Mouse (Mus musculus) lung, postnatal 10 days (tissue): ENCODE results near the gene Izumo1.
"Not testable (repeated sequence)": the region's sequence is repeated elsewhere in the genome, so short reads cannot be mapped to it uniquely, and the experiment has no call there.

Experiments
- DNase-seq: peaks from one replicate; pipeline ENCODE4 v3.0.0; 2021

Izumo1 gene

GRCm38 (mm10) chr7:45643441-45644178, 22.0 kb downstream of the Izumo1 start:
- peak; percentile 97 for DNase-seq

DNA sequence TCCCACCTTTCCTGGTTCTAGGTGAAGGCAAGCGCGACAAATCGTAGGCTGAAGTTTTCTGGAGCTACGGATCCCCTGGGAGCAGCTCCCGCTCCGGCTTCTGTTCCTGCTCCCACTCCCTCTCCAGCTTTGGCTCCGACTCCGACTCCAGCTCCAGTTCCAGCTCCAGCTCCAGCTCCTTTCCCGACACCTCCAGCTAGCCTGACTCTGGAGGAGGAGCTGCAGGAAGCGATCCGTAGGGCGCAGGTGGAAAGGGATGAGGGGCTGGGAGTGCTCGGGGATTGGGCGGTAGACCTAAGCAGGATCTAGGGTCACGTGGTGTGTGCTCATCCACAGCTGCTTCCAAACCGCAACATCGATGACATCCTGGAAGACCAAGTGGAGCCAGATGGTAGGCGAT, 22.6 kb downstream of the Izumo1 start:
- peak; percentile 72 for DNase-seq

DNA sequence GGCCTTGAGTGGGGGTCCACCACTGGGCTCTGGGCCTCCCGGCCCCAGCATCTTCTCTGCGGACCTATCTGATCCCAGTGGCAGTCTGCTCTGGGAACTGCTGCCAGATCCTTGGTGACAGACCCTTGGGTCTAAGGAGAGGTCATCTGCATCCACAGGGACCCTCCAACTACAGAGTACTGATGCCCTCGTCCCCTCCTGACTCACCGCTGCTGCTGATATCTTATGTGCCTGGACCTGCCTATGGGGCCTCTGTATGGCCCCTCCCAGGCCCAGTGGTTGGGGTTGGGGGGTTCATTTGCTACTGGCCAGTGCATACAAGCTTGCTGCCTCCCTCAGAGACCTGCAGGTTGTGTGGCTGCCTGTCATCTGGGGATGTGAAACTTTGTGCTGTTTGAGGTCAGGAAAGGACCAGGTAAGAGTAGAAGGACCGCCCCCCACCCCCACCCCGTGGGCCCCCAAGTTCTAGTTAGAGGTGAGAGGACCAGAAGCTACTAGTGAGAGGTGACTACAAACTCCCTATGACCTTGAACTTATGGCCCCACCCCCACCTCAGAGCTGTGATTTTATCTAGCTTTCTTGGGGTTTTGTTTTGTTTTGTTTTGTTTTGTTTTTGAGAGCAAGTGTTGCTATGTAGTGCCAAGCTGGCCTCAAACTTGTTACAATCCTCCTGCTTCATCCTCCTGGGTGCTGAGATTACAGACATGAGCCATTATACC, 23.4 kb downstream of the Izumo1 start:
- DNase-seq = no peak

DNA sequence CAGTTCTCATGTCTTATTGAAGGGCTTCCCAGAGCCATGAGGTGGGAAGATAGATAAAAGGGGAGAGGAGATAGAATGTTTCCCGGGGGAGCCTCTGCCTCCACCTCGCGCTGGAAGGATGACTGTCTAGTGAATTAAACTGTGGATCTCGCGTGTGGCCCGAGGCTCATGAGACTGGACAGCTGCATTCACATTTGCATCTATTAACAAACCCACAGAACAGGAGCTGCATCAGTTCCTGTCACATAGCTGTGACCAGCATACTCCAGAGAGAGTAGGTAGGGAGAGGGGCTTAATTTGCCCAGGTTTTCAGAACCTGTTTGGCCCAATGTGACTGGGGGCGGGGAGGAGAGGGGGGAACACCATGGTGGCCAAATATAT, 24.0 kb downstream of the Izumo1 start:
- DNase-seq = no peak

DNA sequence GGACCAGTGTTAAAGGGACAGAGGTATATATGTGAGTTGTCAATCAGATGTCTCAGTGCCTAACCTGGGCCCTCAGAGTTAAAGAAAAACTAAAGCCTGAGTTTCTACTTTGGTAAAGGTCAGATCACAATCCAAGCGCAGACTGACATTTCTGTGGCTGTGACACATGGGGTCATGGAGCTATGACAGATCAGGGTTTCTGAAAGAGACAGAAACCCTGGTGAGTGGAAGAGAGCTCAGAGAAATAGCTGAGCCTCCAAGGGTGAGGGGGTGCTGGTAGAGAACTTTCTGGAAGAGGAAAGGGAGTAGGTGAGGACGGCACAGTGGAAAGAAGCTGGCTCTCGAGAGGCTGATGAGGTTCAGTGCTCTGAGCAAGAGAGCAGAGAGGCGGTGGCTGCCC, 25.1 kb downstream of the Izumo1 start:
- no peak for DNase-seq

- no peak for DNase-seq
Observed at GRCm38 (mm10) chr7:45649351-45649750, 27.7 kb downstream of the Izumo1 start.

DNA sequence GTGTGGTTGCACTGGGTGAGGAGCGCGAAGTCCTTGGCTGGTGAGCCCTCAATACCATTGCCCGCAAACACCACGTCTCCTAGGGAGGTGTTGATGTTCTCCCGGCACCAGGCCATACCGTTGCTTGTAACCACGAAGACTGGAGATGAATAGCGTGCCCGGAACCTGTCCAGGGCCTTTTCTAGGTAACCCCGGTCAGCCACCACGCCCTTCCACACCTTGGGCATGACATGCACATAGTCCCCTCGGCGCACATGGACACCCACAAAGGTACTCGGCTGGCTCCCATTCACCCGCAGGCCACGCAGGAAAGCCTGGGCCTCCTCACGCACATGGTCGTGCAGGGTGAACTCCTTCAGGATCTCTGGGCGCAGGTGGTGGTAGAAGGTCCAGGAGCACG, 28.9 kb downstream of the Izumo1 start:
- not testable (repeated sequence) for DNase-seq

GRCm38 (mm10) chr7:45654424-45655047, 32.9 kb downstream of the Izumo1 start:
- peak; percentile 27 for DNase-seq

DNA sequence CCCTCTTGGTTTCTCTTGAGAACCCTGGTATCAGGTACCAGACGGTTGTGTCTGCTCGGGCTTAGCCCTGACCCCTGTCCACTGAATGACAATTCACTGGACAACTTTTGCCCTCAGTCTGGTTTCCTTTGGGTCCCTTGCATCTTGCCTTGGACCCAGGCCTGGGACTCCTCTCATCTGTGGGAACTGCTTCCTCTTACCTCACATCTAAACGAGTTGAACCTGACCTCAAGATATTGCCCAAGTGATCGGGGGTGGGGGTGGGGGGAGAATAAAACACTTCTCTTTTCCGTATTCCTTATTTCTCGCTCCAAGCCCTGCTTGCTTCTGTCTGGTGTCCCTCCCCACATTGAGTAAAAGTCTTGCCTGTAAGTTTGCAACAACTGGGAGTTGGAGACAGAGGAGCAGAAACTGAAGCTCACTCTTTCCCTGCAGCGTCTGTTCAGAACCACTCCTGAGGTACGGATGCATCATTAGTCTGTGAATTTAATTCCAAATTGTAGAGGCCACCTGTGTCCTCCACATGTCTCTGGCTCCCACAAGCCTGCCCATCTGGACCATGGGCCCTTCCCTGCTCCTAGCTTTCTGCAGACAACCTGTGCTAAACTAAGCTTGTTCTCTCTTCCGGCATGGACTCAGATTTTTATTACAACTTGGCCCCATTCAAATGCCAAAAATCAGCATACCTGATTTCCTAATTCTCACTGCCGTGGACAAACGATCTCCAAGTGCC, 39.3 kb downstream of the Izumo1 start:
- DNase-seq = no peak

- DNase-seq = not testable (repeated sequence)
Observed at GRCm38 (mm10) chr7:45661702-45662101, 40.1 kb downstream of the Izumo1 start.

DNA sequence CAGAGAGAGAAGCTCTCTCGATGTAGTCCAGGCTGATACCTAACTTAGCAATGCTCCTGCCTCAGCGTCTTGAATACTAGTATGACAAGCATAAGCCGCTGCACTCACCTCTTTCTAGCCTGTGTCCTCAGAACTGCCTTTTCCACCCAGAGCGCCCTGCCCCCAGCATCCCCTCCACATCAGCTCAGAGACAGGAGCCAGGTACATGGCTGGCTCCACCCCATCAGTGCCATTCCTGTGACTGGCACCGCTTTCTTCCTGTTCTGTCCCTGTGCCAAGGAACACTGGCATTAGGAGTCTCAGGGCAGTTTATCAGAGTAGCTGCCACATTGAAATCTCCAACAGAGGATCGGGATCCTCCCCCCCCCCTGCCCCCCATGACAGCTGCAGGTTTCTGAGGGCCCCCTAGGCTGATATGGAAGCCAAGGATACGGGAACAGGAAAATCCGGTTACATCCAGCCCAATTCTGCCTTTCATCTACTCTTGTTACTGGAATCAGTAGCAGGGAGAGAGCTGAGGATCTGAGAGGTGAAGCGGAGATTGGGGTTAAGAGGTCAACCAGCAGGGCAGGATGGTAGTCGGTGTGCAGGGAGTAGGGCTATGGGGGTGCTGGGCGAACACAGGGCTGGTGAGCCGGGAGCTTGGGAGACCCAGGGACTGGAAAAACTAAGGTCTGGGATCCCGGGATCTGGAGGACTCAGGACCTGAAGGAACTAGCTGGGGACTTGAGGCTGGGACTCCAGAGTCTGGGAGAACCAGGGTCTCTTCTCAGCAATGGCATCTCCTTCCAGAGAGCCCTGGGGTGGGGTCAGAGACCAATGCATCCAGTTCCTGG, 43.9 kb downstream of the Izumo1 start:
- DNase-seq = no peak

- no peak for DNase-seq
Observed at GRCm38 (mm10) chr7:45666161-45666560, 44.5 kb downstream of the Izumo1 start, which contains the start of gene Fut2. Fut2 (minus strand) TSS chr7:45666394.

DNA sequence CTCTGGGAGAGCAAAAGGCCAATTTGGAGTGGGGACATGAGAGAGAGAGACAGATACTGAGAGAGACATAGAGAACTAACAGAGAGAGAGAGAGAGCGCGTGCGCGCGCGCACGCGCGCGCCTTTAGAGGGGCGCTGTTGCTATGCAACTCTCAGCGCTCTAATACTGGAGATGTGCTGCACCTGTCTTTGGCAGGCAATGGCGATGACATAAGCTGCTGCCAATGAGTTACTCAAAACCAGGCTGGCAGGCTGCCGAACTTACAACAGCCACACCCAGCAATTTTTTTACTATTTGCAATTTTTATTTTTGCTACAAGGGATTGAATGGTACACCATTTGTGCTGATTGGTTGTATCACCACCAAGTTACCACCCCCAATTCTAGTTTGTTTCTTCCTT, 46.1 kb downstream of the Izumo1 start:
- no peak for DNase-seq

DNA sequence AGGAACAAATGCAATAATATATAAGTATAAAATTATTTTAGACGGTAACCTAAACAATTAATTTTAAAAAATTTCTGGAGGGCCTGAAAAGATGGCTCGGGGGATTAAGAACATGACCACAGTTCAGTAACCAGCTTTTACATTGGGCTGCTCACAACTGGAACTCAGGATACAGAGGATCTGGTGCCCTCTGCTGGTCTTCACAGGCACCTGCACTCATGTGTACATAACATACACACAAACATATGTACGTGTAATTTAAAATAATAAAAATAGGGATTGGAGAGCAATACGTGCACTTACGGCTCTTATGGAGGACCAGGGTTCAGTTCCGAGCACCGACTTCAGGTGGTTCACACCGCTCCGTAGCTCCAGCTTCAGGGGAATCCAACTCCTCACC, 47.3 kb downstream of the Izumo1 start:
- DNase-seq = no peak

DNA sequence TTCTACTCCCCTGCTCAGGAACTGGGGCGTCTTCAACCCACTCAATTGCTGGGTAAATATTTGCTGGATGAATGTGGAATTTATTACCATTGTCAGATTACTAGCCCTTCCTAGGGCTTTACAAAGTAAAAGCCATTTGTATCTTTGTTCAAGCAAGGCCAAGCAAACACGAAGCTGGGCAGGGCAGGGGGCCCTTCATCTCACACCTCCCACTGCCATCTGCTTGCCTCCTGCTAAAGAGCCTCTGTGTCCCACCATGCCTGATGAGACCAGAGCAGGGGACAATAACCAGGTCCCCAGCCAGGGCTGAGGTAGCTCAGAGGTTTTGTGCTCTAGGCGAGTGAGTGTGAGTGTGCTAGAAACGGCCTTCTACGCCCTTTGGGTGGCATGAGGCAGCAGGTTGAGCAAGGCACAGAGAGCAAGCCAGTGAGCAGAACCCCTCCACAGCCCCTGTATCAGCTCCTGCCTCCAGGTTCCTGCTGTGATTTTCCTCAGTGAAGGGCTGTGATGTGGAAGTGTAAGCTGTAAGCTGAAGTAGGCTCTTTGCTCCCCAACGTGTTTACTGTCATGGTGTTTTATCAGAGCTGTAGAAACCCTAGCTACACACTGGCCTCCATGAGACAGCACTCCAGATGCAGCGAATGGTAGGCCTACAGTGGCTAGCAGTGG, 56.1 kb downstream of the Izumo1 start:
- no peak for DNase-seq
